Mouse (Mus musculus) thymus, adult 18-20 months (tissue): ENCODE data around the gene Tipin.
"Not testable (repeated sequence)": the region's sequence is repeated elsewhere in the genome, so short reads cannot be mapped to it uniquely, and the experiment has no call there.

Experiments used
- DNase-seq, 2 experiments: peaks; one replicate each; pipeline ENCODE4 v3.0.0; 2022; ENCODE audit warnings: mixed read lengths in 2 of 2

Gene Tipin

GRCm38 (mm10) chr9:64281105-64281780 lies at the start of gene Tipin:
Tipin (plus strand) TSS chr9:64281581.
- DNase-seq = peak; percentile 89 to 92

GRCm38 (mm10) chr9:64231674-64232073 lies 49.7 kb upstream of the Tipin start:
- DNase-seq = no peak

- DNase-seq = no peak
Measured at GRCm38 (mm10) chr9:64232257-64232957, 49.0 kb upstream of the Tipin start.

GRCm38 (mm10) chr9:64233656-64234055 lies 47.7 kb upstream of the Tipin start:
- no peak for DNase-seq

- no peak for DNase-seq
Measured at GRCm38 (mm10) chr9:64234768-64235435, 46.5 kb upstream of the Tipin start, which contains the start of gene Uchl4. Uchl4 (plus strand) TSS chr9:64235201.

GRCm38 (mm10) chr9:64236056-64236455 lies 45.3 kb upstream of the Tipin start:
- no peak for DNase-seq

GRCm38 (mm10) chr9:64240116-64240515 lies 41.3 kb upstream of the Tipin start:
- no peak for DNase-seq

GRCm38 (mm10) chr9:64240681-64241080 lies 40.7 kb upstream of the Tipin start:
- no peak for DNase-seq

- DNase-seq = no peak
Measured at GRCm38 (mm10) chr9:64242381-64242831, 39.0 kb upstream of the Tipin start.

- no peak for DNase-seq
Measured at GRCm38 (mm10) chr9:64249371-64249770, 32.0 kb upstream of the Tipin start.

GRCm38 (mm10) chr9:64250111-64250730 lies 31.2 kb upstream of the Tipin start:
- no peak for DNase-seq

- peak in 1 of 2 experiments; percentile 5 for DNase-seq
Measured at GRCm38 (mm10) chr9:64252591-64253020, 28.8 kb upstream of the Tipin start.

GRCm38 (mm10) chr9:64253021-64253904 lies 28.1 kb upstream of the Tipin start, which contains the start of gene Map2k1:
Map2k1 (minus strand) TSS chr9:64253631.
- DNase-seq = peak; percentile 99

GRCm38 (mm10) chr9:64255422-64255821 lies 26.0 kb upstream of the Tipin start:
- no peak for DNase-seq

- DNase-seq = no peak
Measured at GRCm38 (mm10) chr9:64256204-64256603, 25.2 kb upstream of the Tipin start.

- DNase-seq = no peak
Measured at GRCm38 (mm10) chr9:64259906-64260305, 21.5 kb upstream of the Tipin start.

GRCm38 (mm10) chr9:64261023-64261422 lies 20.4 kb upstream of the Tipin start:
- DNase-seq = no peak

GRCm38 (mm10) chr9:64264813-64265212 lies 16.6 kb upstream of the Tipin start:
- DNase-seq = no peak

GRCm38 (mm10) chr9:64267231-64267630 lies 14.2 kb upstream of the Tipin start:
- no peak for DNase-seq

- DNase-seq = no peak
Measured at GRCm38 (mm10) chr9:64268196-64268595, 13.2 kb upstream of the Tipin start.

GRCm38 (mm10) chr9:64268836-64269235 lies 12.5 kb upstream of the Tipin start:
- DNase-seq = not testable (repeated sequence)

GRCm38 (mm10) chr9:64271249-64271648 lies 10.1 kb upstream of the Tipin start:
- no peak for DNase-seq
